Mouse (Mus musculus) ES-E14 (cell line): Measurements from ENCODE around the gene Prorsd1.

Experiments used
- CHD2 ChIP-seq: IDR thresholded peaks from 2 replicates; pipeline ENCODE4 v1.6.1; 2014; ENCODE audit warnings: mild to moderate bottlenecking, low read depth, low read length, inconsistent platforms
- HCFC1 ChIP-seq: IDR thresholded peaks from 2 replicates; pipeline ENCODE4 v1.6.1; 2012; ENCODE audit warnings: low read length, inconsistent platforms, borderline replicate concordance; ENCODE audit not compliant: insufficient read depth

- TF ChIP-seq HCFC1 (peak; percentile 84), CHD2 (no peak)
Observed at GRCm38 (mm10) chr11:29525988-29526794, 11.4 kb upstream of the Prorsd1 start, which contains the start of gene Mtif2.
